Mouse (Mus musculus) neutrophil, adult 59 days (primary cell): ENCODE data around the gene Olfr394. TPM values are rescaled to one million over a fixed set of nuclear protein-coding genes. Genes with fewer than 3 reads are reported as not detected.

Experiments
- total RNA-seq, 2 experiments: library from RNA; stranded (reverse); gene quantifications; 1 replicate in 1 of 2; 2 replicates in 1 of 2; pipeline ENCODE4 v1.2.4; 2023

Gene Olfr394
- total RNA-seq: not detected

GRCm38 (mm10) chr11:73890671-73891070 is at the start of gene Olfr394:
Olfr394 (minus strand) TSS chr11:73890771.

GRCm38 (mm10) chr11:73936377-73936776 is 45.8 kb upstream of the Olfr394 start, which contains the start of gene Olfr23:
Olfr23 (plus strand) TSS chr11:73936677.

GRCm38 (mm10) chr11:73909199-73909598 is 18.6 kb upstream of the Olfr394 start, which contains the start of gene Olfr395:
Olfr395 (minus strand) TSS chr11:73909299.

GRCm38 (mm10) chr11:73851354-73851753 is 39.2 kb downstream of the Olfr394 start, which contains the start of gene Olfr393:
Olfr393 (minus strand) TSS chr11:73851454.

Other genes with a start within 250 kb of the Olfr394 start
- gene Zfp735, start 202.0 kb downstream of the Olfr394 start, total RNA-seq: not detected
- gene Olfr389, start 110.1 kb downstream of the Olfr394 start, total RNA-seq: not detected
- not detected for gene Olfr390, start 107.8 kb downstream of the Olfr394 start, total RNA-seq
- gene Olfr391-ps, start 87.7 kb downstream of the Olfr394 start, total RNA-seq: not detected
- gene Olfr392, start 73.7 kb downstream of the Olfr394 start, total RNA-seq: not detected
- gene Olfr393, start 39.3 kb downstream of the Olfr394 start, total RNA-seq: not detected
- gene Olfr395, start 18.5 kb upstream of the Olfr394 start, total RNA-seq: not detected
- not detected for gene Olfr23, start 45.9 kb upstream of the Olfr394 start, total RNA-seq
- not detected for gene Olfr397, start 70.0 kb upstream of the Olfr394 start, total RNA-seq
- not detected for gene Olfr398, start 99.6 kb upstream of the Olfr394 start, total RNA-seq
- not detected for gene Olfr139, start 165.8 kb upstream of the Olfr394 start, total RNA-seq
- not detected for gene Olfr399, start 165.8 kb upstream of the Olfr394 start, total RNA-seq
- gene Zfp616, start 179.2 kb upstream of the Olfr394 start, total RNA-seq: not detected
- gene Olfr401, start 222.9 kb upstream of the Olfr394 start, total RNA-seq: not detected